In the genomic region with DNA sequence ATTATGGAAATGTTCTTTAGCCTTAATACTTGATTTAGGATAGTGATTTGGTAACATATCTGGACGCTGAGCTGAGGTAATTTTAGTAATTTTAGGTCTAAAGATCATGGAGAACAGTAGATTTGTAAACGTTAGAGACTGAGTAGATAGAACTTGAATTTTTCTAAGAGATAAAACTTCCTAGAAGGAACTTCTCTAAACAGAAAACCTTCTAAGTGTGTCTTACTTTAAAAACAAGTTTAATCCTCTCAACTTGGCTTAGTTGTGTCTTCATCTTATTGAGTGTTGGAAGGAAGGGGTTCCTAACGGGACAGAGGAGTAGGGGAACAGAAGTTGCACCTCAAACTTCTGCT, we compare ENCODE assay signal across 8 mouse cellular contexts.
DNase-seq lines count a peak whose midpoint lies in the region; ATAC-seq and TF ChIP-seq lines count a peak whose summit lies in the region.

No protein-coding gene starts in this region.

- H3K4me2 ChIP-seq in lung, embryonic 14.5 days = peak overlapping the region; percentile 93
- peak overlapping the region; percentile 84; the same call in 1 of the 2 replicates for H3K4me2 ChIP-seq in limb, embryonic 11.5 days (ENCODE audit: low read depth, severe bottlenecking)
- peak overlapping the region; percentile 75 for H3K4me2 ChIP-seq in neural tube, embryonic 15.5 days

- TF ChIP-seq CTCF in lung, embryonic 14.5 days (IDR thresholded peaks at IDR 0.05; ENCODE audit: low read depth) = no peak

- no peak overlapping the region for H3K27ac ChIP-seq in lung, embryonic 14.5 days (ENCODE audit: low read depth)
- H3K27ac ChIP-seq in forebrain, embryonic 10.5 days = no peak overlapping the region; the same call in 1 of the 2 replicates
- H3K27ac ChIP-seq in limb, embryonic 11.5 days (replicated peaks; ENCODE audit: low read depth, low read length) = no peak overlapping the region
- no peak overlapping the region for H3K27ac ChIP-seq in neural tube, embryonic 15.5 days (replicated peaks)

- peaks cover 12% of the 10 kb centered on the region for H3K4me1 ChIP-seq in lung, embryonic 14.5 days (ENCODE audit: insufficient read depth)
- peaks cover 45% of the 10 kb centered on the region for H3K4me1 ChIP-seq in forebrain, embryonic 10.5 days
- H3K4me1 ChIP-seq in limb, embryonic 11.5 days (ENCODE audit: control insufficient read depth, insufficient read depth, low read length) = peaks cover 18% of the 10 kb centered on the region
- peaks cover 23% of the 10 kb centered on the region for H3K4me1 ChIP-seq in neural tube, embryonic 15.5 days

- 36% methylated on average over 3 of the region's 3 CpGs for WGBS in lung, embryonic 14.5 days
- 49% methylated on average over 3 of the region's 3 CpGs for WGBS in forebrain, embryonic 10.5 days
- 52% methylated on average over 3 of the region's 3 CpGs for WGBS in limb, embryonic 11.5 days
- 49% methylated on average over 3 of the region's 3 CpGs for WGBS in neural tube, embryonic 15.5 days

- no peak for DNase-seq in lung, embryonic 14.5 days
- DNase-seq in lung, postnatal 10 days = no peak
- DNase-seq in forebrain, embryonic 10.5 days (ENCODE audit: extremely low spot score, low spot score) = no peak
- no peak for DNase-seq in limb, embryonic 11.5 days (ENCODE audit: low spot score)
- DNase-seq in layer of hippocampus, adult 18-20 months (ENCODE audit: low spot score in 2 of 2) = no peak
- no peak for DNase-seq in right cerebral cortex, adult 18-20 months
- DNase-seq in kidney, adult 8-10 months = no peak

- H3K27me3 ChIP-seq in lung, embryonic 14.5 days (ENCODE audit: insufficient read depth, low read length) = no peaks in the 10 kb centered on the region
- peaks cover 32% of the 10 kb centered on the region for H3K27me3 ChIP-seq in forebrain, embryonic 10.5 days (ENCODE audit: poor library complexity, severe bottlenecking)
- H3K27me3 ChIP-seq in limb, embryonic 11.5 days (ENCODE audit: control insufficient read depth, insufficient read depth, low read length) = no peaks in the 10 kb centered on the region
- H3K27me3 ChIP-seq in neural tube, embryonic 15.5 days (replicated peaks) = peaks cover 22% of the 10 kb centered on the region

- H3K9ac ChIP-seq in lung, embryonic 14.5 days = peak overlapping the region; percentile 75; the same call in 1 of the 2 replicates
- no peak overlapping the region for H3K9ac ChIP-seq in limb, embryonic 11.5 days (ENCODE audit: low read length)
- peak overlapping the region; percentile 62; the same call in 1 of the 2 replicates for H3K9ac ChIP-seq in neural tube, embryonic 15.5 days (replicated peaks)

- peak overlapping the region; percentile 72 for H3K4me3 ChIP-seq in lung, embryonic 14.5 days (ENCODE audit: low read depth, low read length)
- H3K4me3 ChIP-seq in forebrain, embryonic 10.5 days = peak overlapping the region; percentile 80
- peak overlapping the region; percentile 78; the same call in 1 of the 2 replicates for H3K4me3 ChIP-seq in limb, embryonic 11.5 days (ENCODE audit: low read depth, low read length)
- peak overlapping the region; percentile 63 for H3K4me3 ChIP-seq in neural tube, embryonic 15.5 days (replicated peaks)

- H3K9me3 ChIP-seq in lung, embryonic 14.5 days (ENCODE audit: low read depth, low read length) = no peaks in the 10 kb centered on the region
- H3K9me3 ChIP-seq in forebrain, embryonic 10.5 days = peaks cover 3% of the 10 kb centered on the region; the same call in 1 of the 2 replicates
- no peaks in the 10 kb centered on the region; the same call in 1 of the 2 replicates for H3K9me3 ChIP-seq in limb, embryonic 11.5 days (ENCODE audit: control insufficient read depth, low read length)
- no peaks in the 10 kb centered on the region for H3K9me3 ChIP-seq in neural tube, embryonic 15.5 days (replicated peaks)

- no peaks in the 10 kb centered on the region for H3K36me3 ChIP-seq in lung, embryonic 14.5 days (ENCODE audit: insufficient read depth)
- peaks cover 3% of the 10 kb centered on the region; the same call in 1 of the 2 replicates for H3K36me3 ChIP-seq in forebrain, embryonic 10.5 days (replicated peaks)
- no peaks in the 10 kb centered on the region for H3K36me3 ChIP-seq in limb, embryonic 11.5 days (ENCODE audit: control insufficient read depth, insufficient read depth, low read length)
- H3K36me3 ChIP-seq in neural tube, embryonic 15.5 days = no peaks in the 10 kb centered on the region

- no peak for ATAC-seq in lung, embryonic 14.5 days (ENCODE audit: insufficient read depth)
- no peak for ATAC-seq in limb, embryonic 11.5 days (ENCODE audit: insufficient number of reproducible peaks, low FRiP score, low TSS enrichment, low read depth)
- no peak for ATAC-seq in neural tube, embryonic 15.5 days (ENCODE audit: low FRiP score)
